Mouse (Mus musculus) embryo, embryonic 9.5 days (tissue): ENCODE data around the gene Metrnl.
A peak's percentile ranks its signal among the peaks of the same experiment; 100 is the strongest.
"Not testable (repeated sequence)": the region's sequence is repeated elsewhere in the genome, so short reads cannot be mapped to it uniquely, and the experiment has no call there.

Experiments used
- DNase-seq: peaks from one replicate; pipeline ENCODE4 v3.0.0-alpha.2; 2017; ENCODE audit errors: extremely low spot score

Gene Metrnl

GRCm38 (mm10) chr11:121701244-121701643 lies at the start of gene Metrnl:
Metrnl (plus strand) TSS chr11:121701544.
- no peak for DNase-seq

- no peak for DNase-seq
These were observed 49.8 kb upstream of the Metrnl start for GRCm38 (mm10) chr11:121651556-121651955.

- no peak for DNase-seq
These were observed 49.4 kb upstream of the Metrnl start for GRCm38 (mm10) chr11:121651983-121652382.

GRCm38 (mm10) chr11:121652547-121653305 lies 48.6 kb upstream of the Metrnl start:
- peak; percentile 41 for DNase-seq

- DNase-seq: no peak
These were observed 47.7 kb upstream of the Metrnl start for GRCm38 (mm10) chr11:121653631-121654030.

GRCm38 (mm10) chr11:121654406-121654945 lies 46.9 kb upstream of the Metrnl start:
- no peak for DNase-seq

GRCm38 (mm10) chr11:121655166-121655806 lies 46.1 kb upstream of the Metrnl start:
- no peak for DNase-seq

GRCm38 (mm10) chr11:121655807-121656511 lies 45.4 kb upstream of the Metrnl start:
- DNase-seq: no peak

- DNase-seq: no peak
These were observed 43.2 kb upstream of the Metrnl start for GRCm38 (mm10) chr11:121658151-121658550.

GRCm38 (mm10) chr11:121660604-121661003 lies 40.7 kb upstream of the Metrnl start:
- DNase-seq: not testable (repeated sequence)

- DNase-seq: no peak
These were observed 40.2 kb upstream of the Metrnl start for GRCm38 (mm10) chr11:121661116-121661515.

GRCm38 (mm10) chr11:121667541-121667940 lies 33.8 kb upstream of the Metrnl start:
- DNase-seq: no peak

GRCm38 (mm10) chr11:121668776-121669175 lies 32.6 kb upstream of the Metrnl start:
- DNase-seq: no peak

GRCm38 (mm10) chr11:121670926-121671325 lies 30.4 kb upstream of the Metrnl start:
- DNase-seq: no peak

GRCm38 (mm10) chr11:121672312-121672989 lies 28.9 kb upstream of the Metrnl start:
- DNase-seq: no peak

GRCm38 (mm10) chr11:121672990-121673572 lies 28.3 kb upstream of the Metrnl start, which contains the start of gene B3gntl1:
B3gntl1 (minus strand) TSS chr11:121673153.
- DNase-seq: peak; percentile 98

GRCm38 (mm10) chr11:121673629-121674028 lies 27.7 kb upstream of the Metrnl start:
- no peak for DNase-seq

GRCm38 (mm10) chr11:121676836-121677235 lies 24.5 kb upstream of the Metrnl start:
- DNase-seq: no peak

GRCm38 (mm10) chr11:121679581-121679980 lies 21.8 kb upstream of the Metrnl start:
- DNase-seq: no peak

GRCm38 (mm10) chr11:121680750-121681149 lies 20.6 kb upstream of the Metrnl start:
- DNase-seq: no peak

GRCm38 (mm10) chr11:121683243-121683642 lies 18.1 kb upstream of the Metrnl start:
- no peak for DNase-seq
